Mouse (Mus musculus): Measurements from ENCODE around the gene Mapkapk2.

DNA sequence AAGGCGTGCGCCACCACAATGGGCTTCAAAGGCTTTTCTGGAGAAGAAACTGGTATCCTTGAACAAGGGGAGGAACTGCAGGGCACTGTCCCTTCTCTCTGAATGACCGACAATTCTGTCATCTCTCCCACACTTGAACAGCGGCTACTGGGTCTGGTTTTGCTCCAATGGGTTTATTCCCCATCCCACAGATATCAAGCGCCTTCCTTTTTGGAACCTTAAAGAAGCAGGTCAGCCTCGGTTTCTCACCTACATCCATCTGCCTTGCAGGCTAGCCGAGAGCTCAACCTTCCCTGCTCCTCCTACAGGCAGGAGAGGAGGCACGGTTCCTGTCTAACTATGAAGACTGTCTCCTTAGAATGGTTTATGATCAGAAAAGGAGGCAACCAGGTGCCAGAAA is 48.7 kb downstream of the Mapkapk2 start:
- TF ChIP-seq POLR2A (IDR thresholded peaks at IDR 0.05; ENCODE audit: borderline replicate concordance, insufficient read depth, low read length) (no peak), CTCF (IDR thresholded peaks at IDR 0.05; ENCODE audit: borderline replicate concordance, insufficient read depth, low read depth, low read length) (no peak)
